Mouse (Mus musculus): ENCODE measurements around the gene Tm4sf1. TPM values are rescaled to one million over a fixed set of nuclear protein-coding genes. Genes with fewer than 3 reads are reported as not detected.

Tm4sf1 gene
- 10 to 100 TPM; 33.6 to 35.3 TPM for total RNA-seq (2021)
- long read RNA-seq, experiment 1, transcript Tm4sf1-202 (5 exons, 2,855 nt): major isoform, 15 of 15 reads
- long read RNA-seq, experiment 1, partial matches to known transcripts: 0 of 15 reads
- long read RNA-seq, experiment 1, other reads (novel, unspliced or antisense): 0 of 15 reads
- long read RNA-seq, experiment 2, transcript Tm4sf1-202 (5 exons, 2,855 nt): major isoform, 15 of 16 reads
- long read RNA-seq, experiment 2, partial matches to known transcripts: 1 of 16 reads
- long read RNA-seq, experiment 2, other reads (novel, unspliced or antisense): 0 of 16 reads

DNA sequence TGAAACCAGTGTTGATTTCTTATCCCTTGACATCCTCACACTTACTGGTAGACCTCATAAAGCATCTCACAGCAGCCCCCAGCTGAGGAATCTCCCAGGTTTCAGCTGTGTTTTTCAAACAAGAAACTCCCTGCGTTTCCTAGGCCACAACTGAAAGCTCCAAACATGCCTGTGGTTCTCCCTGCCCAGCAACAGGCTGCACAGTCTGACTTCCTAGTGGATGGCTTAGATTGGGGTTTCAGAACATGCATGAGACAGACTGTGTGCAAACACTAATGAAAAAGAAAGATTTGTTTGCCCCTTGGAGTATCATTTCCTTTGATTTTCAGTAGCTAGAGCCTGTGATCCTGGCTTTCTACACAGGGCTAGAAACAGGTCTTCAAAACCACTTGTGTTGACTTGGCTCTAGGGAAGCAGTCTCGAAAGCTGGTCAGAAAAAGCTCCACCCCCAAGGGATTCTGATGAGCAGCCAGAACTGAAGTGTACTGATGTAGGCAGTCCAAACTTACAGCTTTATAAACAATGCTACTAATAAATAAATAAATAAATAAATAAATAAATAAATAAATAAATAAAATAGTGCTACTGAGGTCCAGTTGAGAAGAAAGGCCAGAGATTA is at the start of gene Tm4sf1:
Gene Tm4sf1, minus strand, starts transcription at position 68 of the 619 bp plus-strand sequence.
- no peak for DNase-seq
- intact Hi-C loops (cut with DNase I; ENCODE audit: low total_unique reads): no loop called here

GRCm38 (mm10) chr3:57344811-57345210 is 43.0 kb upstream of the Tm4sf1 start:
- intact Hi-C loops (cut with DNase I; ENCODE audit: low total_unique reads): no loop called here
- DNase-seq: no peak

GRCm38 (mm10) chr3:57343837-57344607 is 42.2 kb upstream of the Tm4sf1 start:
- no peak for DNase-seq
- intact Hi-C loops (cut with DNase I; ENCODE audit: low total_unique reads): no loop called here

- intact Hi-C loops (cut with DNase I; ENCODE audit: low total_unique reads): no loop called here
These were observed 41.2 kb upstream of the Tm4sf1 start for GRCm38 (mm10) chr3:57342976-57343375.

GRCm38 (mm10) chr3:57341321-57341720 is 39.5 kb upstream of the Tm4sf1 start:
- DNase-seq: no peak
- intact Hi-C loops (cut with DNase I; ENCODE audit: low total_unique reads): no loop called here

More at GRCm38 (mm10) chr3:57342976-57343375, 41.2 kb upstream of the Tm4sf1 start:
- DNase-seq: no peak

DNA sequence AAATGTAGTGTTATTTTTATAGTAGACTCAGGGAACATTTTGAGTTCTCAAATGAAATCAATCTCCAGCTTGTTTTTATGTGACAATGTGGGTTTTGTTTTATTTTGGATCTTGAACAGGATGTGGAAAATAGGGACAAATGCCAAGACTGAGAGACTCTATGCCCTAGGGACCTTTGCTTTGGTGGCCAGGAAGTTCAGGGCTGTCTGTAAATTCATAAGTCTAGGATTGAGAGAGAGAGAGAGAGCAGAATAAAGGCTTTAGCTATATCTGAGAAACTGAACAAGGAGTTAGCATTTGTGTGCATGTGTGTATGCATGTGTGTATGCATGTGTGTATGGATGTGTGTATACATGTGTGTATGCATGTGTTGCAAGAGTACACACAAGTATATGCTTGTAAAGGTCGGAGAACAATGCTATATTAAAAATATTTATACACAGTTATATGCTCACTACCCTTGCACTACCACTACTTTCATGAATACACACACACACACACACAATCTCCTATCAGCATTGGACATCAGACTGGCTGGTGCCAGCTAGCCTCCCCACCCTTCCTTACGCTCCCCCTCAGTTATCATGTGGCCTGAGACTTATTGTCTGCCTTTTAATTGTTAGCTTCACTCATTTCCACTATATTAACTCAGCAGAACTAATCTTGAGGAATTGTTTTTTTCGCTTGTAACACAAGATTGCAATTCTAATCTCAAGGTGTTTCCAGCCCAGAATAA is 33.5 kb upstream of the Tm4sf1 start:
- intact Hi-C loops (cut with DNase I; ENCODE audit: low total_unique reads): loop anchor here (5.0 kb wide), 1 partner anchor 402 kb away; the partner anchor contains the start of gene Rnf13
- DNase-seq: peak; percentile 7

DNA sequence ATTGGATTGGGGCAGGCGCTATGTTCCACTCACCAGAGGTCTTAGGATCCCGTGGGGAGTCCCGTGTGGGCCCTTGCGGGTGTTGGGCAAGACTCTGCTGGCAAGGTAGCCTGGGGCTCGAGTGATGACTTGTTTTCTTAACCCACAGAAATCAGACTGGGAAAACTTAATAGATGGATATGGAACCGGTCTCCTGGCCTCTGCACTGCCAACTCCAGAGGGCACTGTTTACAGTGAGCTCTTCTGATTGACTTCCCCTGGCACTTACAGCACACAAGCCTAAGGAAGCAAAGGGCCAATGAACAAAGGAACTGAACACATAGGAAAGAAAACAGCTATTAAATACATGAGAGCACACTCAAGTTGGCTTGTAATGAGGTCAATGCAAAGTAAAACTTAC is 26.2 kb upstream of the Tm4sf1 start:
- no peak for DNase-seq
- intact Hi-C loops (cut with DNase I; ENCODE audit: low total_unique reads): no loop called here

DNA sequence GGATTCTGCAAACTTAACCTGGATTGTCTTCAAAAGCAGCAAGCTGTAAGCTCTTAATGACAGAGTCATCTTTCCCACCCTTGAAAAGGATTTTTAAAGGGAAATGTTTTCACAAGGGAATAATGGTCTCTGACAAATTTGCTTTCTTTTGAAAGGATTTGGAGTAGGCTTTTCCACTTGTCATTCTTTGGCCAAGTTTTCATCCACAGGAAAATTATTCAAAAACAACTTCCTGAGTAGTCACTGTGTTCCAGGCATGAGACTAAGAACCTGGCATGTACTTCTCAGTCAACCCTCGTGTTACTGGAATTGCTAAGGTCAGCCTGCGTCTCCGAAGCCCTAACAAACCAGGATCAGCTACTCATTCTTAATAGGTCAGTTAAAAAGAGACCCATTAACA is 5.3 kb upstream of the Tm4sf1 start:
- intact Hi-C loops (cut with DNase I; ENCODE audit: low total_unique reads): no loop called here

GRCm38 (mm10) chr3:57305564-57305963 is 3.8 kb upstream of the Tm4sf1 start:
- no peak for DNase-seq
- intact Hi-C loops (cut with DNase I; ENCODE audit: low total_unique reads): no loop called here

More for the DNA sequence above, 5.3 kb upstream of the Tm4sf1 start:
- no peak for DNase-seq

GRCm38 (mm10) chr3:57304484-57304883 is 2.7 kb upstream of the Tm4sf1 start:
- intact Hi-C loops (cut with DNase I; ENCODE audit: low total_unique reads): no loop called here
- no peak for DNase-seq

GRCm38 (mm10) chr3:57304050-57304449 is 2.3 kb upstream of the Tm4sf1 start:
- no peak for DNase-seq
- intact Hi-C loops (cut with DNase I; ENCODE audit: low total_unique reads): no loop called here

GRCm38 (mm10) chr3:57303486-57303885 is 1.7 kb upstream of the Tm4sf1 start:
- intact Hi-C loops (cut with DNase I; ENCODE audit: low total_unique reads): no loop called here
- no peak for DNase-seq

DNA sequence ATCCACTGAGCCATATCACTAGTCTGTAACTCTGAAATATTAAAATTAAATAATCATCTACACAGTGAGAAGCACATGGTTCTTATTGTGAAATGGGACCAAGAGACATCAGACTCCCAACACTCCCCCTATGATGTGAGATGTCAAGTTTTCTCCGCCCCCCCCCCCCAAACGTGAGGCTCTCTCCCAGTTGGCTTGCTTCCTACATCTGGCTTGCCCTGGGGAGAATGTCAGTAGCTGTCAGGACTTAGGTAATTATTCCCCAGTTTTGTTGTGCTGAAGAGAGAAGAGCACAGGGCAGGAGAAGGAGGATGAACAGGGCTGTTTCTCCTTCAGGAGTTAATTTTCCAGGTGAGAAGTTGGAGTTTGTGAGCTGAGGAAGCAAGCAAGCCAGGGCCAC is 1.1 kb upstream of the Tm4sf1 start:
- intact Hi-C loops (cut with DNase I; ENCODE audit: low total_unique reads): no loop called here
- no peak for DNase-seq

GRCm38 (mm10) chr3:57301366-57301765 is 422 bp downstream of the Tm4sf1 start:
- DNase-seq: no peak
- intact Hi-C loops (cut with DNase I; ENCODE audit: low total_unique reads): no loop called here

DNA sequence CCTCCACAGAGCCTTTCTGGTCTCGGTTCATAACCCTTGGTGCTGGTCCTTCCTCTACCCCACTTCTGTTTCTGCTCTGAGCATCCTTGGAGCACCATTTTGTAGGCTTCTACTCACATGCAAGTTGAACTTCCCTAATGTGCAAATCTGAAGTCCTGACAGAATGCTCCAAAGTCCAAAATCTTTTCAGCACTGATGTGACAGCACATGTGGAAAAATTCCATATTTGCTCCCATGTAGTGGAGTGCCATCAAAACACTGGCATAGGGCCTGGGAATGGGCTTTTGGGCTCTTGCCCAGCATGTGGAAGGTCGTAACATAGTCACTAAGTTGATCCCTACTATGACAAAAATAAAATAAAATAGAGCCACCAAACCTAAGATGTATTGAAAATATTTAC is 3.8 kb downstream of the Tm4sf1 start:
- intact Hi-C loops (cut with DNase I; ENCODE audit: low total_unique reads): no loop called here
- no peak for DNase-seq

DNA sequence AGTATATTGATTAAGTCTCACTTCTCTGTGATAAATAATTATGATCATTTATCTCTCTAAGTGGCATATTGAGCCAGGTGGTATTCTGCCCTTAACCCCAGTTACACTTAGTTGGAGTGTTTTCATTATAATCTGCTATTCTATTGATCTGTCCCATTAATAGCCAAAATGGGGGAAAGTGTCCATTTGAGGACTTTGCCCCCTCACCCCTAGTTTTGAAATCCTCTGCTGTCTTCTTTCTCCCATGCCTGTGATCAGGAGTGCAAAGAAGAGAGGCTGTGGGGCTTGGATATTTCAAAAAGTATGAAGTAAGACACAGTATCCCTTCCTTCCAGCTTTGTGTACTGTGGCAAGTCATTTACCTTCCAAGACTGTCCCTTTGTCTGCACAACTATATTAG is 5.2 kb downstream of the Tm4sf1 start:
- no peak for DNase-seq
- intact Hi-C loops (cut with DNase I; ENCODE audit: low total_unique reads): no loop called here

- intact Hi-C loops (cut with DNase I; ENCODE audit: low total_unique reads): no loop called here
- DNase-seq: no peak
These were observed 6.2 kb downstream of the Tm4sf1 start for GRCm38 (mm10) chr3:57295631-57296030.

- intact Hi-C loops (cut with DNase I; ENCODE audit: low total_unique reads): no loop called here
- peak; percentile 32 for DNase-seq
These were observed 6.9 kb downstream of the Tm4sf1 start for GRCm38 (mm10) chr3:57294742-57295525.

GRCm38 (mm10) chr3:57293925-57294324 is 7.9 kb downstream of the Tm4sf1 start:
- intact Hi-C loops (cut with DNase I; ENCODE audit: low total_unique reads): no loop called here
- no peak for DNase-seq
